Mouse (Mus musculus) left cerebral cortex, adult 2 months (tissue): ENCODE data around the gene Extl1. TPM values are rescaled to one million over a fixed set of nuclear protein-coding genes. Genes with fewer than 3 reads are reported as not detected.

Source experiments
- DNase-seq, 2 experiments: peaks; one replicate each; pipeline ENCODE4 v3.0.0; 2021 to 2022; ENCODE audit warnings: low spot score in 2 of 2, mixed read lengths in 1 of 2; ENCODE audit errors: extremely low spot score in 1 of 2
- H3K27ac ChIP-seq: fragments of 200-600 bp; 2 replicates; pipeline ENCODE4 v1.8.1; 2022
- H3K4me3 ChIP-seq: fragments of 200-600 bp; 2 replicates; pipeline ENCODE4 v1.8.1; 2022
- CTCF ChIP-seq: fragments of 200-600 bp; IDR thresholded peaks from 2 replicates; pipeline ENCODE4 v1.8.1; 2022; ENCODE audit warnings: antibody characterized with exemption, mild to moderate bottlenecking, moderate library complexity
- intact Hi-C: fragments of 180-260 bp; cut with DNase I; formaldehyde crosslinking; loops from one replicate; pipeline ENCODE4 v1.15.1; 2025
- total RNA-seq, 2 experiments: library from RNA; stranded (reverse); gene quantifications; 2 replicates each; pipeline ENCODE4 v1.2.3; 2021

Extl1 gene
- total RNA-seq, 2 experiments from 2014 or later, result 46.7 to 48.9 TPM

DNA sequence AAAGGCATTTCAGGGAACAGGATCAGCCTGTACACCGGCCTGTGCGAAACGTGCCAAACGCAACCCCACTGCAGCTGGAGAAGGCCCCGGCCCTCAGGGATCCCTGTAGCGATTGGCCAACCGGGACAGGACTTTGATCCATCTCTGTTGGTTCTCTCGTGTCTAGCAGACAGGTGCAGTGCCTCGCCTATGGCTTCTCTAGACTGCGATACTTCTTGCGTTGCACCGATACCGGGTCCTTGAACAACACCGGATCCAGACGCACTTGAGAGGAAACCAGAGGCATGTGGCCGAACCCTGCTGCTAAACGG lies 26.2 kb downstream of the Extl1 start:
- intact Hi-C loops, result loop anchor here (2.0 to 5.0 kb wide), 2 partner anchors 70 to 109 kb away; partner anchors contain the start of gene Pdik1l
- DNase-seq, result no peak
- Histone ChIP-seq H3K27ac (no peak overlapping the region), H3K4me3 (no peak overlapping the region)
- no peak for TF ChIP-seq CTCF

DNA sequence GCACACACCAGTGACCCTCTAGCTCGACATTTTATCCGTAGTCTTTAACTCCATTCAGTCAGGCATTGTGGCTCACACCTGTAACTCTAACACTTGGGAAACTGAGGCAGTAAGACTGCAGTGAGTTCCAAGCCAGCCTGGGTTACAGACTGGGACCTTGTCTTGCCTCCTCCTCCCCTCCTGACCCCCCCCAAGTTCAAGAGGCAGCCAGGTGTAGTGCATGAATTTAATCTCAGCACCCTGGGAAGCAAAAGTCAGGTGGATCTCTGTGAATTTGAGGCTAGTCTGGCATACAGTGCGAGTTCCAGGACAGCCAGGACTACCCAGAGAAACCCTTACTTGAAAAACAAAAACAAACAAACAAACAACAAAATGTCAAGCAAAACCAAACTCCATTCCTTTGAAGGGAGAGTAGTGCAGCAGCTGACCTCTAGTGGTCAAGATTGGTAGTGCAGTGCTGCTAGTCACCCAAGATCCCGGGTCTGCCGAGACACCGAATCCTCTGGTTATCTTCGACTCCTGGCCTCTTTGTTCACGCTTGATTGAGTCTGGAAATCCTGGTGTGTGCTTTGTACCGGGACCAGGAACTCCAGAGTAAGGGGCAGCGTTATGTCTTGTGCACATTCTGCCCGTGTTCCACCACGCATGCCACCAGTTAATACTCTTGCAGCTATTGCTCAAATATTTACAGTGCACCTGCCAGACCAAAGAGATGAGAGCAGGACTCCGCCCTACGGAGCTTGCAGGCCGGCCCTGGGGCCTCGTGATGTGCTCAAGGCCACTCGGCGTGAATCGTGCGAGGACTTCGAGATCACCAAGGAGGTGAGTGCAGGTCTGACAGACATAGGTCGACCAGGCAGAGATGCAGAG lies 26.8 kb downstream of the Extl1 start:
- intact Hi-C loops, result loop anchor here (2.0 to 5.0 kb wide), 2 partner anchors 70 to 108 kb away; partner anchors contain the start of gene Pdik1l
- peak; percentile 70 to 84 for DNase-seq
- Histone ChIP-seq H3K4me3 (no peak overlapping the region), H3K27ac (no peak overlapping the region)
- peak; percentile 100 for TF ChIP-seq CTCF

DNA sequence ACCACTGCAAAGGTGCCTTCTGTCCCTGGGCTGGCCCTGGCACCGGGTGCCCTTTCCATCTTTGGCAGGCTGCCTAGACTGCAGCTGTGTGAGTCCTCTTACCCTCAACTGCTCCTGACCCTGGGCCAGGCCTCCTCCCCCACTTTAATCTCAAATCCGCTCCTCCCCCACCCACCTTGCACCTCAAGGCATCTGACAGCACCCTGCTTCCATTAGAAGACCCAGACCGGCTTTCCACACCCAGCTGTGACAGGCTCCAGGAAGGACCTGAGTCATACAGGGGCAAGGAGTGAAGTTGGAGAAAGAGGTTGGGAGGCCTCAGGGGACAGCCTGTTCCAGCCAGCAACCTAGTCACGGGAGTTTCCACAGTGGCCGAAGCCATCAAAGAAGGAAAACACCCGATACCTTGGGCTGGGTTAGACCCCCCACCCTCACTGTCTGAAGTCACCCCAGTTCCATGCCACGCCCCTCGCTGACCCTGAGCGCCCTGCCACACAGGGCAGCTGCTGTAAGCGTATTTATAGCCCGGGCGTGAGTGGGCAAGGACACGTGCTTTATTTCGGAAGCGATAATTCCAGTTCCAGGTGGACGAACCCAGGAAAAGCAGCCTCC lies 27.7 kb downstream of the Extl1 start:
- no peak for TF ChIP-seq CTCF
- no peak for DNase-seq
- Histone ChIP-seq H3K4me3 (no peak overlapping the region), H3K27ac (no peak overlapping the region)
- intact Hi-C loops, result loop anchor here (2.0 to 5.0 kb wide), 2 partner anchors 69 to 107 kb away; partner anchors contain the start of gene Pdik1l

DNA sequence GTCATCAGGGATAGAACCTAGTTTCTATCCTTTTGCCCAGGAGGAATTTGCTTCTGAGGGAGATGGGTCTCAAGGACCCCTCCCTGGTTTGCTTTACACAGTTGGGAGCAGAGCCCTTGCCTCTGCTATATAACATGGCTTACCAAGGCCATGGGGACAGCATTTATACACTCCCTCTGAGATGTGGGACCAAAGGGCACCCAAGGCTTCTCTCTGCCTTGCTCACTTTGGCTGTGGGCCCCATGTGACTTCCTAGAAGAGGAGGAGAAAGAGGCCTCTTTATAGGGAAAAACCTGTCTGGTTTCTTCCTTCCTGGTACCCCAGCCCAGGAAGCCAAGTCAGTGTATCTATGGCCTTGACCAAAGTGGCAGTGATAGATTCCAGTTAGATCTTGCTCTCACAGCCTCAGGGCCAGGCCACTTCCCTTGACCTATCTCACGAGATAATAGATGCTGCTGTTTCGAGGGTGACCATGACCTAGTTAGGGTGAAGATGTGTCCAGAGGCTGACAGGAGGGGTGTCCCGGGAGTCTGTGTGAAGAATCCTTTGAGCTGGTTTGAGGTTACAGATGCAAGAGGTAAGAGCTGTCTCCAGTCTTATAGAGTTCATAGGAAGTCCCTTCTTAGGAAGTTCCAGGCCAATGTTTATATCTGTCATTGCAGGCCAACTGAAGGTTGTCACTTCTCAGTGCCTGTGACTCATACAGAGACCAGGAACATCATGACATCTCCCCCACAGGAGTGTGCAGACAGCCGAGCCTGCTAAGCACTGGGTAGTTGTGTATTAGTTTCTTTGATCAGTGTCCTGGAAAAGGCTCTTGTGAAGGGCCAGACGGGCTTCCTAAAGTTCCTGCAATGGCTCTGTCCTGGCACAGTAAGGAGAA lies 29.9 kb downstream of the Extl1 start:
- intact Hi-C loops, result no loop called here
- DNase-seq, result no peak
- Histone ChIP-seq H3K4me3 (no peak overlapping the region), H3K27ac (no peak overlapping the region)
- no peak for TF ChIP-seq CTCF

DNA sequence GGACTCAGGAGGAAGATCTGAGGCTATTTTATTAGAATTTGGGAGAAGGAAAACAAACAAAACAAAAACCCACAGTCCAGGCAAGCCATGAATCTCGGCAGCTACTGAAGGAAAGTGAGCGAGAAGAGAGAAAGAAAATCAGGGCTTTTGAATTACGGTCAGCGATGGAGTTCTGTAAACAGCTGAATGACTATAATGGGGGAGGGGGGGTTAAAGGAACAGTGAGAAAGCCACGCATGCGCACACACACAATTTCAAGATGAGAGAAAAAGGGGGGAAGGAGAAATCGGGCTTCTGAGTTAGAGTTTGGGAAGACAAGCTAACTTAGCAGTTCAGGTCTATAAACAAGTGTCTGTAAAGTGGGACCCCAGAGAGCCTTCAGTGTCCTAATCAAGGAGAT lies 30.7 kb downstream of the Extl1 start:
- no peak for TF ChIP-seq CTCF
- intact Hi-C loops, result no loop called here

DNA sequence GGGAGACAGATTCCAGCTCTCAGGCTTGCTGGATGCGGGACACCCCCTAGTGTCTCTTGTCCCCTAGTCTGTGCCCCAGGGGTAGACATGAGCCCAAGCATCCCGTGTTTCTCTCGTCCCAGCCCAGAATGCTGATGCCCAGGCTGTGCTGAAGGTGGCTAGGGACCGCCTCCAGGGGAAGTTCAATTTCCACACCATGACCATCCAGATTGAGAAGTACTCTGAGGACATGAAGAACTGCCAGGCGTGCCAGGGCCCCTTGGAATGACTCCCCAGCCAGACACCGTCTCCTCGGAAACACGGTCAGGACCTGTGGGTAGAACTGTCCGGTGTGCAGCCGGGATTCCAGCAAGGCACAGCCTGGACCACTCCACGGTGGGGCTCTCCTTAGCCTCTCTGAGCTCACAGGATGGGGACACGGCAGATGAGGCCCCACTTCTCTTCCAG lies 31.4 kb downstream of the Extl1 start:
- intact Hi-C loops, result no loop called here
- no peak for TF ChIP-seq CTCF
- DNase-seq, result no peak
- H3K4me3 ChIP-seq, result no peak overlapping the region
- no peak overlapping the region for H3K27ac ChIP-seq

More for the DNA sequence above, 30.7 kb downstream of the Extl1 start:
- Histone ChIP-seq H3K4me3 (no peak overlapping the region), H3K27ac (no peak overlapping the region)
- no peak for DNase-seq

DNA sequence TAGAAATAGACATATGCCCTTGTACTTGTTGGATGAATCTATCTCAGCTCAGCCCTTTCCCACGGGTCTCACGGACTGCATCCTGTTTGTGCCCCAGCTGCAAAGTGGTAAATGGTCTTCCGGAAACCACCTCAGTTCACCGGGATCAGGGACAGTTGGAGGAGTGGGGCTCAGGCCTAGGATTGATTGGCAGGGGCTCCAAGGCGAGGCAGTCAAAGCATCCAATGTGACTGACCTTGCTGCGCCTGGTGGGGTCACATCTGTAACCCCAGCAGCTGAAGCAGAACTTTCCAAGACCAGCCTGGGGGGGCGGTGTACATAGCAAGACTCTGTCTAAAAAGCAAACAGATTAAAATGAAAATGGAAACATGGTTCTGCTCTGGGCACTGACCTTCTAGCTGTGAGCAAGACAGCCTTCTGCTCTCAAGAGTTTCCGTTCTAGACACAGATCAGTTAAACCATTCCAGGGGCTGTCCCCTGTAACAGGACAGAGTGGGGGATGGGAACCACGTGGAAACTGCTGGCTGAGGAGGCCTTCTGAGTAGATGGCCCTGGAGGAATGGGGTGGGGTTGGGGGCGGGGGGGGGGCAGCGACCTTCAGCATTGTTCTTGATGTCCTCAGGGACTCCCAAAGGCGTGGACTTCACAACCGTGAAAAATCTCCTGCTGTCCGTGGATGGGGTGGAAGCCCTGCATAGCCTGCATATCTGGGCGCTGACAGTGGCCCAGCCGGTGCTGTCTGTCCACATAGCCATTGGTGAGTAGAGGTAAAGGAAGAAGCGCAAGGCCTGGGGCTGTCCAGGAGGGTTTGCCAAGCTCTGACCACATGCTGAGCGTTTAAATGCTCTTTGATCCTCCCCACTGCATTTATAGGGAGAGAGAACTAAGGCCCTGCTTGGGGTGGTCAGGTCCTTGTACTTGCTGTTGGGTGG lies 32.1 kb downstream of the Extl1 start:
- no peak for TF ChIP-seq CTCF
- DNase-seq, result no peak
- H3K27ac ChIP-seq, result no peak overlapping the region
- H3K4me3 ChIP-seq, result no peak overlapping the region
- intact Hi-C loops, result no loop called here

DNA sequence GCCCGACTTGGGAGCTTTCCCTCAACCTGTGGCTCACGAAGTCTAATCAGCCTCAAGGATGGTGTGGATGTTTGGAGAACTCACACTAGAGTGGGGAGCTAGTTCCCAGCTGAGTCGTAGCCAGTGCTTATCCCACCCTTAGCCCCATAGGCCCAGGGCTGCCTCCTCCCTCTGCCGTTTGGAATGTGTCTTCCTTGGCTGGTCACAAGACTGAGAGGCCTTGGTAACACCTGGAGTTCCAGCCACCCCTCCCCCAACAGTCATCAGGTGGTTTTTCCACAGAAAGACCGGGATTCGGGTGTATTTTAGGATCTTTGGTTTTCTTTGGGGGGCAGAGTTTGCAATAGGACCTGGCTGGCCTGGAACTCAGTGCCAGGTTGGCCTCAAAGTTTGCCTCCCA lies 33.0 kb downstream of the Extl1 start:
- intact Hi-C loops, result no loop called here
- no peak for DNase-seq
- no peak overlapping the region for H3K27ac ChIP-seq
- TF ChIP-seq CTCF, result no peak
- H3K4me3 ChIP-seq, result no peak overlapping the region

DNA sequence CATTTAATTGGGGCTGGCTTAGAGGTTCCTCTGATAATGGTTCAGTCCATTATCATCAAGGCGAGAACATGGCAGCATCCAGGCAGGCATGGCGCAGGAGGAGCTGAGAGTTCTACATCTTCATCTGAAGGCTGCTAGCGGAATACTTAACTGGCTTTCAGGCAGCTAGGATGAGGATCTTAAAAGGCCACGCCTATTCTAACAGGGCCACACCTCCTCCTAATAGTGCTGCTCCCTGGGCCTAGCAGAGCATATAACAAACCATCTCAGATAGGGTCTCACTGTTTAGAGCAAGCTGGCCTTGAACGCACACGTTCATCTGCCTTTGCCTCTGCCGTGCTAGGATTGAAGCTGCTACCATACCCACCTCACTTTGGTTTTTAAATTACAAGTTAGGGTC lies 33.8 kb downstream of the Extl1 start:
- intact Hi-C loops, result no loop called here
- TF ChIP-seq CTCF, result no peak

DNA sequence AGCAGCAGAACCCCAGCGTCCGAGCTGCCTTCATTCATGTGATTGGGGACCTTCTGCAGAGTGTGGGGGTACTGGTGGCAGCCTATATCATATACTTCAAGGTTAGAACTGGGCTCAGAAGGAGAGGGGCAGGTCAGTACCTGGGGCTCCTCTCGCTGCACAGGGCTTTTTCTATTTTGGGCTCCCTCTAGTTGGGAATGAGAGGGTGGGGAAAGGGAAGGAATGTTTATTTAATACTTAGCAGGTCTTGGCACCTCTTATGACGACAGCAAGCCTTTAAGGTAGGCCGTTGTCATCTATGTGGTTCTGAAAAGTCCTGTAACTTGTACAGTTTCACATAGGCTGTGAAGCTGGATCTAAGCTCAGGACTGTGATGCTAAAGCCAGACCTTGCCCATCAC lies 35.1 kb downstream of the Extl1 start:
- Histone ChIP-seq H3K27ac (no peak overlapping the region), H3K4me3 (no peak overlapping the region)
- DNase-seq, result no peak
- intact Hi-C loops, result no loop called here
- no peak for TF ChIP-seq CTCF

More for the DNA sequence above, 33.8 kb downstream of the Extl1 start:
- DNase-seq, result no peak
- Histone ChIP-seq H3K27ac (no peak overlapping the region), H3K4me3 (no peak overlapping the region)

DNA sequence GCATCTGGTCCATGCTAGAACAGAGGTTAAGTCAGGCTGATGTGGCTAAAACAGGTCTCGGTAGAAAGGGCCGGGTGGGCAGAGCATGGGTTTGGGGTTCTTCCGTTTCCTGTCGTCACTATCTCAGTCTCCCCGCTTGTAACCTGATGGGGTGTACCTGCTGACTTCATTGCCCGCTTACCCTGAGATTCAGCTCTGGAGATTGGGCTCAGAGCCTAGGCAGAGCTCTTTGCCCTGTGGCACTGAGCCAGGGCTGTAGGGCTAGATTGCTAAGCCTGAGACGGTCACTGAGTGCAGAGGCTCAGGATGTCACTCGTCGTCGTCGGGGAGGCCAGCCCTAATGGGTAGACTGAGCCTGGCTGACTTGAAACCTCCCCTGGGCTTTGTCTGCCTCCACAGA lies 35.6 kb downstream of the Extl1 start:
- TF ChIP-seq CTCF, result no peak
- intact Hi-C loops, result no loop called here
- Histone ChIP-seq H3K27ac (no peak overlapping the region), H3K4me3 (no peak overlapping the region)
- no peak for DNase-seq
